Mouse (Mus musculus) heart, adult 8-10 months (tissue): ENCODE measurements around the gene Btbd6. TPM values are rescaled to one million over a fixed set of nuclear protein-coding genes. Genes with fewer than 3 reads are reported as not detected.
A peak's percentile ranks its signal among the peaks of the same experiment; 100 is the strongest.

Experiments used
- DNase-seq: peaks from one replicate; pipeline ENCODE4 v3.0.0; 2022; ENCODE audit warnings: low spot score
- total RNA-seq, 4 experiments: library from RNA; stranded (reverse); gene quantifications; 2 replicates each; pipeline ENCODE4 v1.2.4; 2022

Gene Btbd6
- total RNA-seq, 4 experiments from 2014 or later, result 21.6 to 29.6 (median 26.3) TPM

DNA sequence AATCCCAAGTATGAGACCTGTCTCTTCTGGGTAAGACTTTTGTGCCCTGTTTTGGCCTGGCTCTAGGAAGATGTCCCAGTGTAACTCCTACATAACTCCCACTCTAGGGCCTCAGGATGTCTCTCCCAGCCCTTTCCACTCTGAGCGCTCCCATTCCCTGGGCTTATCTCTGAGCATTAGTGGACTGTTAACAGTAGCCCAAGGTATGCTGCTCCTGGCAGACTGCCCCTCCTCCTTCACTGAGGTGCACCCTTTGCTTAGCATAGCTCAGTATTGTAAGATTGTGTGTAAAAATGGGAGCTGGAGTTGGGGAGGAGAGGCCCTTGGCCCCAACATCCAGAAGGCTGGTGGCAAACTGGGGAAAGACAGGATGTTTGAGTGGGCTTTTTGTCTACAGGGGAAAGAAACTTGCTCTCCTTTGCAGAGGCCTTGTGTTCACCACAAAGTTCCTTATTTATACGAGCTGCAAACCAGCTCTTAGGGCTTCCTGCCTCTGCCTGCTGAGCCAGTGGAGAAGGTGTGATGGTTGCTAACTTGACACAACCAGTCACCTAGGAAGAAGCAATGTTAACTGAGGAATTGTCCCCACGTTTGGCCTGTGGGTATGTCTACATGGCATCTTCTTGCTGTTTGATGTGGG, 23.2 kb upstream of the Btbd6 start:
- no peak for DNase-seq

DNA sequence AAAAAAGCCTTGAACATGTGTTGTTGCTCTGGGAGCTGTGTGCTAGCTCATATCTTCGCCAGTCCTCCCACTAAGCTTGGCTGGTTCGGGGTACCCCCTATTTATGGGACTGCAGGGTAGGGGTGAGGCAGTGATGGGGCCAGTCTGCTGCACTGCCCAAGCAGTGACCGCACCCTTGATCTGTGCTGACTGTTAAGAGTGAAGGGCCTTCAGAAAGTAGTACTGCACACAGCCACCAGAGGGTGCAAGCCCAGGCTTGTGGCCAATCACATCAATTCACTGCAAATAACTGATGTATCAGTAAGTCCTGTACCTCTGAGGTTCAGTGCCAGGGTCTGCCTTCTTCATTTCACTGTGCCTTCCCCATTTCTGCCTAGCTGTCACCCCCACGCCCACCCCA, 20.5 kb upstream of the Btbd6 start:
- DNase-seq, result peak; percentile 81

DNA sequence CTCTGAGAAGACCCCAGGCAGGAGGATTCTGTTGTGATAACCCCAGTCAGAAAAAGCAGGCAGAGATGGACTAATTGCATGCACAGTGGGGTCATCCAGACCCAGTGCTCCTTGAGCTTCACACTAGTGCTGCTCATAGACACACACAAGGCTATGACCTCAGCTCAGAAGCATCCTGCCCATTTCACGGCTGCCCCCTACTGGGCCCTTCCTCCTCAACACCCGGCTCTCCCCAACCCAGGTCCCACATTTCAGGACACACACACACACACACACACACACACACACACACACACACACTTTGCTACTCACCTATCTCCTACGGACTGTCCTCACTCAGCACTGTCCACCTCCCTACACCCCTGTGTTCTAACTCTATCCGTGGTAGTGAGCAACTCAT, 18.0 kb upstream of the Btbd6 start:
- DNase-seq, result no peak

DNA sequence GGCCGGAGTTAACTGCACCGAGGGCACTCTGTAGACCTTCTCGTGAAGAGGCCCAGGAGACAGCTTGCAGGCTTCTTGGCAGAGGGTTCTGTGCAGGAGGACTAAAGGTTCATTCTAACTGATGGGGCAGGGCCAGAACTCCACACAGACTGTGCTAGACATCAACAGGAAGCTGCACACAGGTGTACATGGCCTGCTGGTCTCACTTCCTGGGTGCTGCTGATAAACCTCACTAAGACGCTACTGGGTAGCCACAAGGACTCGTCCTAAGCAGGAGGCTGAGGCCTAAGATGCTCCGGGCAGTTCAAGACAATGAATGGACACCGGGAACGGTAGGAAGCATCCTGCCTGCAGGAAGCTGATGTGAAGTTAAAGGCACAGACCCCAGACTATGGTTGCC, 16.9 kb upstream of the Btbd6 start:
- no peak for DNase-seq

DNA sequence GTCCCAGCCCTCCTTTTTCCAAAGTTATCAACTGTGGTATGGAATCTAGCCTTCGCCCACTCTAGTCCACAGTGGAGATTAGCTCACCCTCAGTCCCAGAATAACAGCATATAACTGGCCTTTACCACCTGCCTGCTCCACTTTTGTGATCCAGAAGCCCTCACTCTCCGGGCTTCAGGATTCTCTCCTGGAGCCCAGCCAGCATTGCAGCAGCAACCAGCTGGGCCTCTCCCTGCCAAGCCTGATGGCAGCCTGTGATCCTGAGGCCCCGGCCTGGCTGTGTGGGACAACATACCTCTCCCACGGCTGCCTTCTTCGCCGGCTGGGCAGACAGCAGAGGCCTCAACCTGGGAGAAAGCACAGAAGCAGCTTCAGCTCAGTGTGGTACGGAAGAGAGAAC, 14.9 kb upstream of the Btbd6 start:
- DNase-seq, result no peak

DNA sequence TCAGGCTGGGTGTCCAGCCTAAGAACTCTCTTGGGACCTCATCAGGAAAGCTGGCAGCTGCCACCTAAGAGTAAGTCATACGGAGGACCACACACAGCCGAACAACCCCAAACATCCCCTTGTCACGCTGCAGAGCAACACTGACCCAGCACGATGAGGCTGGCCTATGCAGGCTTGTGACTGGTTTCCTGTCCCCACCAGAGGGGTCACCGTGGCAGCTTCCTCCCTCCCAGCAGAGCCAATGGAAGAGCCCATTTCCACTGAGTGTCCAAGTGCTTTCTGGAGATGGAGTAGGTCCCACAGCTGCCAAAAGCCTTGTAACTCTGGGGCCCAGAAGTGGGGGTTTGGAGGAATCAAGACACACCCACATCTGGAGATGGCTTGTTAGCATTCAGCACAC, 14.4 kb upstream of the Btbd6 start:
- DNase-seq, result no peak

DNA sequence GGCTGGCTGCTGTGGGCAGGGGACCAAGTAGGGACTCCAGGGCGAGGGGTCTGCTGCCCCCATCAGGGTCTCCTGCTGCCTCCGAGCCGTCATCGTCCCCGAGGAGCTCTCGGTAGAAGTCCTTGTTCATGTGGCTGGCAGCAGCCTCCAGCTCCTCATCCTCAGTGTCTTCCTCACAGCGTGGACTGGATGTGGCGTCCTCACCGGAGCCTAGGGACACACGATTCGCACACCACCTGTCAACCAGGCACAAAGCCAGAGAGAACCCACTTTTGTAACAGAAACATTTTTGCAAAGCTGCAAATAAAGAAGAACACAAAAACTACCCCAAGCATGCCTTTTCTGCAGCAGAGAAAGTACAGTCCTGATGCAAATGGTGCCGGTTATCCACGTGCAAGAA, 10.5 kb upstream of the Btbd6 start:
- no peak for DNase-seq

DNA sequence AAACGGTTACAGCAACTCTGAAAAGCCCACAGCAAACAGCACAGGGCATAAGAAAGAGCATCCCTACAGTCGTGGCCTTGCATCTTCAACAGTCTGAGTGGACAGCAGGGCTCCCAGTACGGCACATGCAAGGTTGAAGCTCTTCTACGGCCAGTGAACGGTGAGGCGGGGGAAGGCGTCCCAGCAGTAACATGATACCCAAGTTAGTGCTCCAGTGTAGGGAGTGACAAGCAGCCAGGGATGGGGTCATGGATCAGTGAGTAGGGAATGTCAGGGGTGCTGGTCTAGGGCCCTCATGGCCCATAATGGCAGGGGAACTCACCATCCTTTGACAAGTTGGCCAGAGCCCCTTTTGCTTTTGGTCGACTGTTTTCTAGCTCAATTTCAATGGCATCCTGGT, 7.3 kb upstream of the Btbd6 start:
- DNase-seq, result no peak

DNA sequence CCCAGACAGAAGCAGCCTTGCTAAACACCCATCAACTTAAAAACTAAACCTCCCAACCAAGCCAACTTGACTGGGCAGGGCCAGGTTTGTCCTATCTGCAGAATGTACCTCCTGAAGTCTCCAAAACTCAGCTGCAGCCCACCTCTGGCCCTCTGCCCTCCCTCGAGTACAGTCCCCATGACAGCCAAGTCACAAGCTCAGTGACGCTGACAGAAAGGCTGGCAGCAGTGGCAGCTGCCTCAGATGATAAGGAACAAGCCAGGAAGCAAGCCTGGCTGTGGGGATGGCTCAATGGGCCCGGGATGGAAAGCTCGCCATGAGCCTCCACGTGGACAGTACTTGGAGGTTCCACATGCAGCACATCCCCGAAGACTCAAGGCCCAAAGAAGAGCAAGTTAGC, 6.7 kb upstream of the Btbd6 start:
- DNase-seq, result no peak

DNA sequence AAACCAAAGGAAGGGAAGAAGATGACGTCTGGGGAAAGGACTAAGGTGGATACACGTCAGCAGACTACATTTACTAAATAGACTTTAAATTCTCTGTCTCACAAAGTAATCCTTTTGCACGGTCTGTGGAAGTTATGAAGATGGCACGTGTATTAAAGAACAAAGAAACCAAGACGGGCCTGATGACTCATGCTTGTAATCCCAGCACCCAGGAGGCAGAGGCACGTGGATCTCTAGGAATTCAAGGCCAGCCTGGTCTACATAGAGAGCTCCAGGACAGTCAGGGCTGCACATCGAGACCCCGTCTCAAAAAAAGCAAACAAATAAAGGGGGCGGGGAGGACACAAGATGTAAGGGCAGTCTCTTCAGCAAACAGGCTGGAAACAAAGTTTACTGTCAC, 1.5 kb upstream of the Btbd6 start:
- DNase-seq, result no peak

DNA sequence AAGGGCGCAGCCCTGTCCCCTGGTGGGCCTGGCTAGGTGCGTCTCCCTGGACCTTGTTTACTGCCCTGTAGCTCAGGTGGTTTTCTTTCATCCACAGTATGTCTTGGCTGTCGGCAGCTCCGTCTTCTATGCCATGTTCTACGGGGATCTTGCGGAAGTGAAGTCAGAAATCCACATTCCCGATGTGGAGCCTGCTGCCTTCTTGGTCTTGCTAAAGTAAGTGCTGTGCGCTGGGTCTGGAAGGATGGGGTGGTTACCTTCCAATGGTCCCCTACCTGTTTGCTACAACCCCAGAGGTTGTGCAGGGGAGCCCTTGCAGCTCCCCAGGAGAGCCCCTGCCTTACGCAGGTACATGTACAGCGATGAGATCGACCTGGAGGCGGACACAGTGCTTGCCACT, 874 bp downstream of the Btbd6 start:
- no peak for DNase-seq

DNA sequence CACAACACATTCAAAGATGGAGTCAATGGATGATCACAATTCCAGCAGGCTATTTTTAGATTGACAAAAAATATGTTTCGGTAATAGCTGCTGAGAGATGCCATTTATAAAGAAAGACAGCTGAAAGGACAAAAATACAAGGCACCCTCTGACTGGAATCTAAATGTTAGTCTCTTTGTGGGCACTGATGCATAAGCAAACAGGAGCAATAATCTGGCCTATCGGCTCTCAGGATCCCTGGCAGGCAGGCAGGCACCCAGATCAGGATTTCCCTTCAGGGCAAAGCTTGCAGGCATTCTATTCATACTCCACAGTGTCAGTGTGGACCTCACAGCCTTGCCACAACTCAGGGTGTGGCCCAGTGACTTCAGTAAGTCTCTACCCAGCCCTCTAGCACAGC, 5.7 kb downstream of the Btbd6 start:
- no peak for DNase-seq

DNA sequence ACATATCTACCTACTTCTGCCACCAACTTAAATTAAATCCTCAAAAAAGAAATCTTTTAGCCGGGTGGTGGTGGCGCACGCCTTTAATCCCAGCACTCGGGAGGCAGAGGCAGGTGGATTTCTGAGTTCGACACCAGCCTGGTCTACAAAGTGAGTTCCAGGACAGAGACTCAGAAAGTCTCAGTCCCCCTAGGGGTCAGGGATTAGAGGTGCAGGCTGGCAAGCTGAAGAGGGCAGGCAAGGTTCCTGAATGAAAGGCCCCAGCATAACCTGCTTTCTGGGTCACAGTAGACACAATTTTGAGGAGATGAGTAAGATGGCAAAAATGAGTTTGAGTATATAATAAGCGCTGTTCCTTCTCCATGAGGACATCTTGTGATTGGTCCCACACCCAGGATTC, 9.1 kb downstream of the Btbd6 start:
- no peak for DNase-seq

DNA sequence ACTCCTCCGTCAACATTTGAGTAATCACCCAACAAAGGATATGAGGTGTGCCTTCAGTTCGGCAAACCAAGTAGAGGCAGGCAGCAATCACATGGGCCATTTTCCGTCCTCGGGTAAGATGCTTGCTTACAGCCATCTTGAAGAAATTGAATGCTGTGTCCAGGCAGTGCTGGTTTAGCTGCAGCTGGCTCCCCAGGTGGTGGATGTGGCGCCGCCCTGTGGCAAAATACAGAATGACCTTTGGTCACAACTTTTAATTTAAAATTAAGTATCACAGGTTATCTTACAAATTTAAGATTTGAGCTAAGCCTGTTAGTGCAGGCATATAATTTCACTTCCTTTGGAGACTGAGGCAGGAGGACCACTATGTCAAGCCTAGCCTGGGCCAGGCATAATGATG, 11.6 kb downstream of the Btbd6 start:
- no peak for DNase-seq

DNA sequence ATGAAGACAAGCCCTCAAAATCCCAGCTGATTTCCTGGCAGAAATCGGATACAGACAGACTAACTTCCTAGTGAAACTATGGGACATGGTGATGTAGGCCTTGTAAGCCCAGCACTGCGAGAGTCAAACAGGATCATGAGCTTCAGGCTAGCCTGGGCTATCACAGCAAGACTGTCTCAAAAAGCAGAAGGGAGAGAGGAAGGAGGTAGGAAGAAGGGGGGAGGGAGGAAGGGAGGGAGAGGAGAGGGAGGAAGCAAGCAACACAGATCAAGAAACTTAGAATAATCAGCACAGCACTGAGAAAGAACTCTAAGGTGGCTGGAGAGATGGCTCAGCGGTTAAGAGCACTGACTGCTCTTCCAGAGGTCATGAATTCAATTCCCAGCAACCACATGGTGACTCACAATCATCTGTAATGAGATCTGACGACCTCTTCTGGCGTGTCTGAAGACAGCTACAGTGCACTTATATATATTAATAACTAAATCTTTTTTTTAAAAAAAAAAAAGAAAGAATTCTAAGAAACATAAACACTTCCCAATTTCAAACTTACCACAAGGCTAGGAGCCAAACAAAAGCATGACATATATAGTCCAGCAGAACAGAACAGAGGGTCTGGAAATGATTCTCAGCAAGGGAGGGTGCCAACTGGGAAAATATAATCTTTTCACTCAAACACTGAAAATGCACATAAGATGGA, 14.6 kb downstream of the Btbd6 start:
- DNase-seq, result no peak

DNA sequence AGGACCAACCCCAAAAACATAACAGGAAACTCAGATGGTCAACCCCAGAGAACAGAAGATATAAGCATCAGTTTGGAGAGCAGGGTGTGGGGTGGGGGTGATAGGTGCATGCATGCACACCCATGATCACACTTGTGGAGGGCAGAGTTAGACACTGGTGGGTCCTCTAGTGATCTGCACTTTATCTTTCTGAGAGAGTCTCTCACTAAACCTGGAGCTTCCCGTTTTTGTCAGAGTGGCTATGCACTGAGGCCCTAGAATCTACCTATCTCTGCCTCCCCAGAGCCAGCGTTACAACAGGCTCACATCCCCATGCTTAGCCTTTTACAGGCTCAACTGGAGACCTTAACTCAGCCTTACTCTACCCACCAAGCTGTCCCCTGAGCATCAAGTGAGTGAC, 15.2 kb downstream of the Btbd6 start:
- no peak for DNase-seq

DNA sequence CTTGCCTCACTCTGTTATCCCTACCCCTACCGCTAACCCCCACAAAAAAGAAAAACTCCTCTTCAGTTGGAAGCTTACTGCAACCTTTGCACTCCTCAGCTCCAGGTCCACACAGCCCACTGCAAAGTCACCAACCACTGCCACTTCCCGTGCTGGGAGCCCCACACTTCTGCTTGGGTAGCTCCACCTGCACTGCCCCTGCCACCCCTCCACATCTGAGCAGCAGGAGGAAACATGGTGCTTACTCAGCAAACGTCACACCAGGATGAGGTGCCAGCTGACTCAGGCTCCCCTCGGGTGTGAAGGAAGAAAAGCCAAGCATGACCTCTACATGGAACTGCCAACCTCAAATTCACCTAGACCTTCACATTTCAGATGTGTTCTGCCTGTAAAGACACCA, 17.9 kb downstream of the Btbd6 start:
- no peak for DNase-seq

DNA sequence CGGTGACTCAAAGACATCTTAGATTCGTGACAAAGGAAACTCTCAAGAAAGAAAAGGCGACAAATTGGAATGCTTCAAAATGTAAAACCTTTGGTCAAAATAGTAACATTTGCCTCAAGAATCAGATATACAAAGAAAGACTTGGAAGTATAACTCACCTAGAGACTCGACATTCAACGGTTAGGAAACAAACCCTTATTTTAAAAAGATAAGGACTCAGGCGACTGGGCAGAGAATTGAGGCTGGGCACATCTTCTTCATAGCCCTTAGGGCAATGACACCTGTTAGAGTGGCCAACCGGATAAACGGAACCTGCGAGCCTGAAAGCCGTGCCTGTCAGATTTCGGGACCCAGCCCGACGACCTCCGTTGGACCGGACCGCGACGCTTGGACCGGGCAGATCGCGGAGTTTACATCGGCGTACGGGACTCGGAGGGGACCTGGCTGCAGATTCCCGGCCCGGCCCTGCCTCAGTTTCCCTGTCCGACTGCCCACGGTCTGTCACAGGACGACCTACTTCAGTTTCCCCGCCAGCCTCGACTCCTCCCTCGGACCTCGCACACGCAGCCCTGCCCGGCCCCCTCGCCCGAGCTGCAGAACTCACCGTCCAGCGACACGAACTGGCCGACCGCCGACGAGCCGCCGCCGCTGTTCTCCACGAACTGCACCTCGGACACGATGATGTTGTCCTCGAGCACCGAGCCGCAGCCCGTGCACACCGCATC, 23.4 kb downstream of the Btbd6 start:
- peak; percentile 24 for DNase-seq

DNA sequence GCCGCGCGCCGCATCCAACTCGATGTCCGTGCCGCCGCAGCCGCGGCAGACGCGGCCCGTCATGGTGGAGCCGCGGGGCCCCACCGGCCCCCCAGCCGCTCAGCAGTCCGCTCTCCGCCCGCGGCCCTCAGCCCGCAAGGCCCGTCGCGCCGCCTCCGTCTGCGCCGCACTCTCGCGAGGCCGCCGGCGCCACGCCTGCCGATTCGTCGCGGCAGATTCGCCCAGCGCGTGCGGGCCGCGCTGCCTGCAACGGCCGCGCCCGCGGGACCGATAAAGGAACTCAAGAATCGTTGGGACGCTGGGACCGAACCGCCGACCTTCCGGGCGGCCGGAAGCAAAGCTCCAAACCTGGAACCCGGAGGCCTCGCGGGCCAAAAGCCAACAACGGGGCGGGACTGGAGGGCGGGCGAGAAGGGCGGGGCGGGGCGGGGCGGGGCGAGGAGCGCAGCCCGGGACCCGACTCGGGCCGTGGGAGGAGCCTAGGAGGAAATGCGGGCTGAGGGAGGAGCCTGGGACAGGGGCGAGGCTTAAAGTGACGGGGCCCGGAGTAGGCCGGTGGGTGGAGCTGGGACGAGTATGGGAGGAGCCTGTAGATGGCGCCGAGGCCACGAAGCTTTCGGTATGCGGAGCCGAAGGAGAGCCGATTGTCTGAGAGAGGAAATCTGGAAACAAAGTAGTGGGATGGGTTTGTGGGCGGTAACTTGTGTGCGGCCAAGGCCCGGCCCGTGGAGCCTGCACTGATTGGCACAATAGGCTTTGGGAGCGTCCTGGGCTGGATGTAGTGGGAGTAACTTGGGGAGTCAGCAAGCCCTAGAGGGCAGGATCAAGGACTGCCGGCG, 24.2 kb downstream of the Btbd6 start, which contains the start of gene Brf1:
Gene Brf1 (minus strand): TSS at position 411 of the 839 bp plus-strand sequence.
- DNase-seq, result peak; percentile 97

DNA sequence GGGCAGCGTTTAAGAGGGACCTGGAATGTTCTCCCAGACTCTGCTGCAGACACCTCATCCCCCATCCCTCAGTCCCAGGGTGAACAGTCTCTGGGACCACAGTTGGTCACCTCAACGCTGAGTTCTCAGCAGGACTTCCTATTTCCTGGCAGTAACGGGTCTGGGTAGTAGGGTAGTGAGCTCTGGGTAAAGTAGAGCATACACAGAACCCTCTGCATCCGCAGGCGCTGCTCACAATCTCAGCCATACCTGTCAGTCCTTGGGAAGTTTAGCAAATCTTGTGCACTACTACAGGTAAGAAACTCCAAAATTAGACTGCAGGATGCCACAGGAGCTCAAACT, 24.8 kb downstream of the Btbd6 start:
- DNase-seq, result no peak

DNA sequence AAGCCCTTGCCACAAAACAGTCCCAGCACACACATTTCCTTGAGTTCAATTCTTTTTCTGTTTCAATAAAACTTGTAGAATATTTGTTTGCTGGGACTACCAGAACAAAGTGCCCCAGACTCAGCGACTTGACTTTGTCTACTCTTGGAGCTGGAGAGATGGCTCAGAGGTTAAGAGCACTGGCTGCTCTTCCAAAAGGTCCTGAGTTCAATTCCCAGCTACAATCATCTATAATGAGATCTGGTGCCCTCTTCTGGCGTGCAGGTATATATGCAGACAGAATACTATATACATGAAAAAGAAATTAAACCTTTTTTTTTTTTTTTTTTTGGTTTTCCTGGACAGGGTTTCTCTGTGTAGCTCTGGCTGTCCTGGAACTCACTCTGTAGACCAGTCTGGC, 26.4 kb downstream of the Btbd6 start:
- DNase-seq, result no peak

DNA sequence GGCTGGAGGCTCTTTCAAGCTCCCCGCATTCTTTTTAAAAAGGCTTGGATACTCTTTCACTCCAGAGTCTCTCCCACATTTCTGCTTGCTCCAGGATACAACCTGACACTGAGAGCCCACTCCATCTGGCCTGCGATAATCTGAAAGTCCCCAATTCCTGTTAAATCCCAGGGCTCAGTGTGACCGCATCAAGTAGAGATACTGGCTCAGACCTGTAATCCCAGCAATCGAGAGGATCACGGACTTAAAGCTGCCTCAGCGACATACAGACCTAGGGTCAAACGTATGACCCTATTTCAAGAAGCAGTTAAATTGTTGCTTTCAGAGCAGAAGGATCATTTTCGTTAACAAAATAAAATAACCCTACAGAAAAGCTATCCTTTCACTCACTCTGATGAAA, 27.7 kb downstream of the Btbd6 start:
- no peak for DNase-seq
